Mouse (Mus musculus) forelimb bud, embryonic 11.5 days (tissue): Measurements from ENCODE around the gene Pitpnc1.
"Not testable (repeated sequence)": the region's sequence is repeated elsewhere in the genome, so short reads cannot be mapped to it uniquely, and the experiment has no call there.

Source experiments
- DNase-seq: peaks from one replicate; pipeline ENCODE4 v3.0.0-alpha.2; 2012; ENCODE audit warnings: low read depth, low spot score

Gene Pitpnc1

GRCm38 (mm10) chr11:107470521-107471041 lies at the start of gene Pitpnc1:
Gene Pitpnc1 (minus strand): TSS chr11:107470699.
- peak; percentile 90 for DNase-seq

- no peak for DNase-seq
Measured at GRCm38 (mm10) chr11:107518645-107519429, 48.3 kb upstream of the Pitpnc1 start.

- DNase-seq = no peak
Measured at GRCm38 (mm10) chr11:107516387-107516786, 45.9 kb upstream of the Pitpnc1 start.

- DNase-seq = no peak
Measured at GRCm38 (mm10) chr11:107513047-107513446, 42.5 kb upstream of the Pitpnc1 start.

- DNase-seq = peak; percentile 77
Measured at GRCm38 (mm10) chr11:107511954-107512353, 41.5 kb upstream of the Pitpnc1 start.

- DNase-seq = peak; percentile 32
Measured at GRCm38 (mm10) chr11:107510362-107511269, 40.1 kb upstream of the Pitpnc1 start.

GRCm38 (mm10) chr11:107509631-107510338 lies 39.3 kb upstream of the Pitpnc1 start:
- peak; percentile 14 for DNase-seq

GRCm38 (mm10) chr11:107506260-107506659 lies 35.8 kb upstream of the Pitpnc1 start:
- DNase-seq = peak; percentile 14

GRCm38 (mm10) chr11:107504364-107504763 lies 33.9 kb upstream of the Pitpnc1 start:
- not testable (repeated sequence) for DNase-seq

- DNase-seq = no peak
Measured at GRCm38 (mm10) chr11:107502801-107503200, 32.3 kb upstream of the Pitpnc1 start.

GRCm38 (mm10) chr11:107484341-107484740 lies 13.8 kb upstream of the Pitpnc1 start:
- no peak for DNase-seq

GRCm38 (mm10) chr11:107479862-107480203 lies 9.3 kb upstream of the Pitpnc1 start:
- DNase-seq = no peak

- DNase-seq = peak; percentile 96
Measured at GRCm38 (mm10) chr11:107479053-107479861, 8.8 kb upstream of the Pitpnc1 start, which contains the start of gene Psmd12. Gene Psmd12 (plus strand): TSS chr11:107479484.

GRCm38 (mm10) chr11:107473137-107473820 lies 2.8 kb upstream of the Pitpnc1 start:
- DNase-seq = peak; percentile 88

GRCm38 (mm10) chr11:107472304-107472703 lies 1.8 kb upstream of the Pitpnc1 start:
- no peak for DNase-seq

GRCm38 (mm10) chr11:107471071-107471720 lies 697 bp upstream of the Pitpnc1 start:
- DNase-seq = peak; percentile 77

- peak; percentile 41 for DNase-seq
Measured at GRCm38 (mm10) chr11:107469523-107470371, 752 bp downstream of the Pitpnc1 start.

- DNase-seq = peak; percentile 82
Measured at GRCm38 (mm10) chr11:107469031-107469522, 1.4 kb downstream of the Pitpnc1 start.
